Mouse (Mus musculus): ENCODE data around the gene Mfng.
A peak's percentile ranks its signal among the peaks of the same experiment; 100 is the strongest.

The Mfng gene

DNA sequence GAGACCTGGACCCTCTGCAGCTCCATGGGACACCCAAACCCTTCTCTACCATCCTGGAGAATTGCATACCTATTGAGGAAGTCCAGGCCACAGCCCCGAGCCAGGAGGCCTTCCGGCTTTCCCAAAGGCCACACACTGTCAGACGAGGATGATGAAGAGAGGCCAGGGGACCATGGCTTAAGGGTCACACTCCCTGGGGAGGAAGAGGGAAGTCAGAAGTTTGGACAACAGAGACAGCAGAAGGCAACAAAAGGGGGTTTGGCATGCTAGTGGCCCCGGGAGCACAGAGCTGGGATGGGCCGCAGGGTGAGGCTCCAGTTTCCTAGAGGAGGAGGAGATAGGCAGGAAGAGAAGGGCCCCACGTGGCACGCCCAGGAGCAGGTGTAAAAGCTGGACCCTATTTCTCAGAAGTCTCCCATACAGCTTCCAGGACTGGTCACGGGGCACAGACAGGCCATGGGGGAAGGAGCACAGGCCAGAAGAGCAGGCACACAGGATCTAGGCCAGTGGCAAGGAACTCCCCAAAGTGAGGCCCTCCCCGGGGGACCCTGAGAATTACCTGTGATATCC is 14.1 kb upstream of the Mfng start:
- DNase-seq (ENCODE audit: low spot score in 2 of 2), result no peak

DNA sequence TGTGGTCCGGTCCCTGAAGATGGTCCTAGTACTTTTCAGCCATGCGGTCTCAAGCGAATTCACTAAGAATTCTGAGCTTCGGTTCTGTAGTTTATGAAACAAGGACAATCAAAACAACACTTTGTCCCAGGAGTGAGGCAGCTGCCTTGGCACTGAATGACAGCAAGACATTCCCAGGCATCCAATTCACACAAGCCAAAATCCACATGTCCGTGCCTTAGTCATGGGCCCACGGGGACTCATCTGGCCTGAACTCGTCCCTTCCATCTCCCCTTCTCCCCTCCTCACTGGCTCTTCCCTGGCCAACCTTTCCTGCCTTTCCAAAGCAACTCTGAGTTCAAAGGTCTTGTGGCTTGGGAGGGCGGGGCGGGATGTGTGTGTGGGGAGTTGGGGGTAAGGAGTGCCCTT is 13.1 kb upstream of the Mfng start:
- no peak for DNase-seq (ENCODE audit: low spot score in 2 of 2)

DNA sequence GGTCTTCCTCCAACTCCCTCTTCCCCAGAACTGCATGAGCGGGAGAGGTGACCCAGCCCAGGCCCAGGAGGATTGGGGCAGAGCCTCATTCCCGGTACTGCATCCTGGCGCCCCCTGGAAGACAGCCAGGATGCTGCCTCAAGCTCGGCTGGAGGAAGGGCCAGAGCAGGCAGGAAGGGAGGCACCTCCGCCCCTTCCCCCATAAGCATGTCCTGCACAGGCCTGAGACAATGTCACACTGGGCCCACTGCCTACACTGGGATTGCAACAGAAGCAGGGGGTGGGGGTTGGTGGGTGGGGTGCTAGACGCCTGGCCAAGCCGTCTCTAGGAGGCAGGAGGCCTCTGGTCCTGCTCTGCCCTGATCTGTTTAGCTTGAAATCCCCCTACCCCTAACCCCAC is 12.7 kb upstream of the Mfng start:
- no peak for DNase-seq (ENCODE audit: low spot score in 2 of 2)

DNA sequence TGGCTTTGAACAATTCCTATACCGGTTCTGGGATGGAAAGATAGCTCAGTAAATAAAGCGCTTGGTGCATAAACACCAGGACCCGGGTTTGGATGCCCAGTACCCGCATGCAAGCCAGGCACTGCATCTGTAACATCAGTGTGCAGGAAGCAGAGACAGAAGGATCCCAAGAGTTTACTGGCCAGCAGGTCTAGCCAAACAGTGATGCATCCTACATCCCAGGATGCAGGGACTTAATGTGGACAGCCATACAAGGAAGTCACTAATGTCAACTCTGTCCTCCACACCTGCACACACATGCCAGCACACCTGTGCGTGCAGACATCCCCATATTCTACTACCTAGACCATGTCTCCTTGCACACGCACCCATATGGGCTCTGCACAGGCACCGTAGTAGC is 12.0 kb upstream of the Mfng start:
- DNase-seq (ENCODE audit: low spot score in 2 of 2), result no peak

DNA sequence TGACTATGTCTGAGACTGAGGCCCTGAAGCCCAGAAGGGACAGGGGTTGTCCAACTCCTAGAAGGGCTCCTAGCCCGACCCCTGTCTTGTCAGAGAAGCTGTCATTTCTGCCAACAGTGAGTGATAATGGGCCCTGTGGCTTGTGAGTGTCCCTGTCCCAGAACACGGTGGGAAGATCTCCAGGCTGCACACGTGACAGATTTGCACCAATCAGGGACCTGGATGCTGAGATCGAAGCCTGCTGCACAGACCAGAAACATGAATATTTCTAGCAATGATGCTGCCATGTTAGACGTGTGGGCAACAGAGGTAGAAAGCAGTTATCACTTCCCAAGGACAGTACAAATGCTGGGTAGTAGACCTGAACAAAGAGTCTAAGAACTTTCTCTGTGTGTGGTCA is 11.2 kb upstream of the Mfng start:
- DNase-seq (ENCODE audit: low spot score in 2 of 2), result no peak

DNA sequence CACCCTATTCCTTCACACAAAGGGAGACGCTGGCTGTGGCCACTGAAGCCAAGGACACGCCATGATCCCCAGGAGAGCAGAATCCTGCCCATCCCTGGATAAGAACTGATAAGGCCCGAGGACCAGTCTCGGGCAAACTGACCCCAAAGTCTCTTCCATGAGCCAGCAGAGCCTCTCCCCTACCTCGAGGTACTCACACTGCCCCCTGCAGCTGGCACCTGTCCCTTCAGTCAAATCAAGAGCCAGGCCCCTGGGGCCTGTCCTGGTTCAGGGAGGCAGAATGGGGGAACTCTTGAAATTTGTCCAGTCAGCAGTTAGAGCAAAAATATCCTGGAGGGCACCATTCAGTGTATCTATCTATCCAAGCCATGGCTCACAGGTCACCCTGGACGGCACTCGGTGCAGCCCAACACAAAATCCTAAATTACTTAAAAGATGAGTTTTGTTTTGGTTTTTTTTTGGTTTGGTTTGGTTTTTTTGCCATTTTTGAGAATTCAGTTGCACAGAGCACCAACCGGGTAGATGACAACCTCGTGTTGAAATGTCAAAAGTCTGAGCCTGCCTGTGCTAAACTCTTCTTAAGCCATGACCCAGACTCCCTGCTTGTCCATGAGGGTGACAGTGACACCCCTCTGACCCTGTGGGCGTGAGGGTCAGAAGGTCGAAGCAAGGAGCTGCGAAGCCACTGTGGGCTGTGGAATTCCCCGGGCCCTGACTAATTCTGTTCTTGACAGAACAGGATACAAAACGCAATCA is 9.3 kb upstream of the Mfng start:
- DNase-seq (ENCODE audit: low spot score in 2 of 2), result no peak

DNA sequence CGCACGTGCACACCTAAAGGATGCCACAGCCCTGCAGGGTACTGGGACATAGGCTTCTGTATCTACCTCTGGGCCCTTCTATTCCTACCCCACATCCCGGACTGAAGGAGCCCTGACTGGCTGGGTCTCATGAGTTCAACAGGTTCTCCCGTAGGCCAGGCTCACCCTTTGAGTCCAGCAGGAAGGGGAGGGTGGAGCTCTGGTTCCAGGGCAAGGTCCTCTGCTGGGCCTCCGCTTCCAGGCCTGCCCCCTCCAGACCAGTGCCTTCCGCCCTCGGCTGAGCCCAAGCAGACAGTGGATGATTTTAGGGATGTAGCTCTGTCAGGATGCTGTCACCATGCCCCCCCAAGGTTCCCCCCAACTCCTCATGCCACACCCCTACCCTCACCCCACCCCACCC is 7.6 kb upstream of the Mfng start:
- no peak for DNase-seq (ENCODE audit: low spot score in 2 of 2)

DNA sequence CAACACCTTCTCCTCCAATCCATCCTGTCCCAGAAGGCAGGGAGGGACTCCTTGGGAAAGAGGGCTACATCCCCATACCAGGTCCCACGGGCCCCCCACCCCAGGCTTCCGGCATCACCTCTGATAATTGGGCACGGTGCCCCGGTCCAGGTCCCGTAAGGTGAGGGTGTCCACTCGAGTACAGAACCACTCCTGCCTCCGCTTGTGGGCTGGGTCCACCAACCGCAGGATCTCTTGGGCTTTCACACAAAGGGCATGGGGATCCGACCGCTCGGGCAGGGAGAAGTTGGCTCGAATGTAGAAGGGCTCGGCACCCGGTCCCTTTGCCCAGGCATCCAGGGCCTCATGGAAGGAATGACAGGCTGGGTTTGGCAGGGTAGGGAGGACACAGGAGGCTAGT is 7.1 kb upstream of the Mfng start:
- no peak for DNase-seq (ENCODE audit: low spot score in 2 of 2)

DNA sequence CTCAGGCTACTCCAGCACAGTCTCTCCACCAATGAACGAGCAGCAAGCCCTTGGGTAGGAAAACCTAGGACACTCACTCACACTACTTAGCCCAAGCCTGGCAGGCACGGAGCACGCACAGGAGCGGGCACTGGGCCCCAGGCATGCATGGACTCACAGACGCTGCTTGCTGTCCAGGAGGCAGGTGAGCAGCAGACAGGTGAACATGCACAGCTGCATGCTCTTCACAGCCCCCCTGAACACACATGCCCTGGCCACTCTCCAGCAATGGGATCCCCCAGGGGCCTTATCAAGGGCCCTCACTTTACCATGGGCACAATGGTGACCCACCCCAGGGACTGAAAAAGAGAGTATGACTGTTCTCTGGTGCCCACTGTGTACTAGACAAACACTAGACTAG is 6.4 kb upstream of the Mfng start:
- DNase-seq (ENCODE audit: low spot score in 2 of 2), result no peak

DNA sequence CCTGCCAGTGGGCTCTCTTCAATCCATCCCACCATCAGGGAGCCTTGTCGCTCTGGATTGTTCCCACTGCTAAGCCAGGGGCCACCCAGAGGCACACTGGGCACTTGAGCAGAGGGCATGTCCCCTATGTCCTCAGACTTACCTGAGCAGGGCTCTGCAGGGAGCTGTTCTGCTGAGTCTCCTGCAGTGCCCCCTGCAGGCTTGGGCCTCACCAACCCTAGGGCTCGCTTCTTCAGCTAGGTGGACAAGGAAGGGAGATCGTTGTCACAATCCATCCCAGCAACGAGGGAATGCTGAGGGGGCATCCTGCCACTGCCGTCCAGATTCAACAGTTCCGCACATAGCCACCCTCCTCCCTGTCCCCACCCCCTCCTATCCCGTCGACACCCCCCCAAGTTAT is 6.0 kb upstream of the Mfng start:
- DNase-seq (ENCODE audit: low spot score in 2 of 2), result no peak

DNA sequence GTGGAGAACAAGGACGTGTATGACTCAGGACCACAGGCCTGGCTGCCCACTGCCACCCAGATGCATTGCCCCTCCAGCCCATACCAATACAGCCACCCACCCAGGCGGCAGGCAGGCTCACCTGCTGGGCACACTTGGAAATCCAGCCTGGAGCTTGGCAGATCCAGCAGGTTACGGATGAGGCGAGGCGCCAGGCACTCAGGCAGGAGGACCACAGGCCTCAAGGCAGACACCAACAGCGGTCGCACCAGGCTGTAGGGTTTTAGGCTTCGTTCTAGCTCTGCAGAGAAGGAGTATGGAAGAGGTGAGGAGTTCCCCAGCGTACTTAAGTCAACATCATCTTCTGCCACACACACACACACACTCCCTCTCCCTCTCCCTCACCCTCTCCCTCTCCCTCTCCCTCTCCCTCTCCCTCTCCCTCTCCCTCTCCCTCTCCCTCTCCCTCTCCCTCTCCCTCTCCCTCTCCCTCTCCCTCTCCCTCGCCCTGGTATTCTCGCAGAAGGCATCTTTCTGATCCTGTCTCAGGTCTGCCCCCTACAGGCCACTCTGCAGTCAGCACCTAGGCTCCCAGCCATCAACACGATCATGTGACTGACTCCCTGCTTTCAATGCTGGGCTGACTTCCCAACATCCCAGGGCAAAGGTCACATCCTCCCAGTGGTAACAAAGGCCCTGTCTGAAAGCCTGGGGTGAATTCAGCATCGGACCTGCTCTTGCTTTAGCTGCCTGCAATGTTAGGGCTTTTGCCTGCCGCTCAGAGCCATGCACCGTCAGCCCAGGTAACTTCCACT is 5.0 kb upstream of the Mfng start:
- peak; percentile 86 to 87 for DNase-seq (ENCODE audit: low spot score in 2 of 2)

DNA sequence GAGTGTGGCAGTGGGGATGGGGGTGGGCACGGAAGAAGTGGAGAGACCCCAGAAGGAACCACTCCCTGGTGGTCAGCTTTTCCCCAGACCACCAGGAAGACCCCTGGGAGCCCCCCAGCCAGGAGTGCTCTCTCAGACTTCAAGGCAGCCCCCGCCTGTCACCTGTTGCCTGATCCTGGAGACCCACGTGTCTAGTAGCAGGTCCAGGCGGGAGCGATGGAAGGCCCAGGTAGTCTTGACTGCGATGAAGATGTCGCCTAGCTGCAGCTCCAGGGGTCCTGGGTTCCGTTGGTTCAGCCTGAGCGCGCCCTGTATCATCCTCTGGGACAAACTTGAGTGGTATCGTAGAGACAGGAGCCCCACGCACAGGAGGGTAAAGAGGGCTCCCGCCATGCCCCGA is 419 bp downstream of the Mfng start:
- DNase-seq (ENCODE audit: low spot score in 2 of 2), result no peak

DNA sequence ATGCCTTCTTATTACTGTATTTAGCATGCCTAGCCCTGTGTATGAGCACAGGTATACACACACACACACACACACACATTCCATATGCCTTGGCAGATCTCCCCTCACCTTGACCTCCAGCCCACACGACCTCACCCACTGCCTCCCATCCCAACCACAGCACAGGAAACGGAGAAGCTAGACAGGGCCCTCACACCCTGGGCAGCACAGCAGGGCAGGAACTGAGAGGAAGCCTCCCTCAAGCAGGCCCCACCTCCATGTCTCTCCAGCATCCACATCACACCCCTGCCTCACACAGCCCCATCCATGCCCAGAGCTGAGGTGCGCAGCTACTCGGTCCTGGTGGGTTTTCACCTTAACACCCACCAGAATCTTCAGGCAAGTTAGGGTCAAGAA is 909 bp downstream of the Mfng start:
- no peak for DNase-seq (ENCODE audit: low spot score in 2 of 2)

DNA sequence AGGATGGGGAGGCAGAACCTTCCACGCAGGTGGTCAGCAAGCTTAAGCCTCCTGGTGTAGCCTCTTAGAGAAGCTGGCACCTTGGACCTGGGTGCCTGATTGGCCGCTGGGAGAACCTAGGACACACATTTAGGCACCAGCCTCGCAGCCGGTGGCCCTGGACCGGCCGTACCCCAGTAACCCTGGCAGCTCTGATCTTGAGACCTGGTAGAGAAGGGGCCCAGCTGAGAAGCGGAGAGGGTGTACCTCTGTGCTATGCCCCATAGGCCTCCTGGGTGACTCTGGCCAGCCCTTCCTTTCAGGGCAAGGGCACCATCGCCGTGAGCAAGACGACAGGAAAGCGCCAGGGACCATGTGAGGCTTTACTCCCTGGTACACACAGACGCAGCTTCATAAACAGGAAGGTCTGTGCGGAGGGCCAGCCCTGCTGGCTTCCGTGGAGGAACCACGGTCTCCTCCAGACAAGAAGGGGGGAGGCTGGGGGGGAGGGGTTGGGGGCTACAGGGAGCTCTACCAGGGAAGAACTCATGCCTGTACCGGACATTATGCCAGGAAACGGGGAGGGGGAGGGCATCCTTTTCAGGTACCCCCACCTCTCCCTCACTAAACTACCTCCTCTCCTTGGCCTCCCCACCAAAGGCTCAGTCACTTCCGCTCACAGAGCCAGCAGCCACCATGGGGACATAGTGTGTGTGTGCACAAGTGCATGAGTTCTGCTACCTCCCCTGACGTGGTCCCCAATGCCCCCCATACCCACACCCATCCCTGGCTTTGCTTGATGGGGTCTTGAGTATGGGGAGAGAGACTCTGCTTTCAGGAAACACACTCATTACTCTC is 1.5 kb downstream of the Mfng start:
- DNase-seq (ENCODE audit: low spot score in 2 of 2), result no peak

DNA sequence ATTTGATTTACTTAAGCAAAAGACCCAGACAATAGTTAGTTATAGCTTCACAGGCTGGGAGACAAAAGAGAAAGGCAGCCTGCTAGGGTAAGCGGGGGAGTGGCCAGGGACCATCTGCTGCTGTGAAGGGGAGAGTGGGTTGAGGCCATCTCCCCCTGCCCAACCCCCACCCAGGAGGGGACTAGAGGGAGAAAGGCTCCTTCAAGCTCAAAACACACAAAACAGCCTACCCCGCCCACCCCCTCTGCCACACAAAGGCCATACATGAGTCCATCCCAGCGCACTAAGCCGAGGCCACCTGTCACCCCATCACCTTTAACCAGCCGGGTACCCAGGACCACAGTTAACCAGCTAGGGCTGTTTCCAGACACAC is 2.3 kb downstream of the Mfng start:
- DNase-seq (ENCODE audit: low spot score in 2 of 2), result no peak

DNA sequence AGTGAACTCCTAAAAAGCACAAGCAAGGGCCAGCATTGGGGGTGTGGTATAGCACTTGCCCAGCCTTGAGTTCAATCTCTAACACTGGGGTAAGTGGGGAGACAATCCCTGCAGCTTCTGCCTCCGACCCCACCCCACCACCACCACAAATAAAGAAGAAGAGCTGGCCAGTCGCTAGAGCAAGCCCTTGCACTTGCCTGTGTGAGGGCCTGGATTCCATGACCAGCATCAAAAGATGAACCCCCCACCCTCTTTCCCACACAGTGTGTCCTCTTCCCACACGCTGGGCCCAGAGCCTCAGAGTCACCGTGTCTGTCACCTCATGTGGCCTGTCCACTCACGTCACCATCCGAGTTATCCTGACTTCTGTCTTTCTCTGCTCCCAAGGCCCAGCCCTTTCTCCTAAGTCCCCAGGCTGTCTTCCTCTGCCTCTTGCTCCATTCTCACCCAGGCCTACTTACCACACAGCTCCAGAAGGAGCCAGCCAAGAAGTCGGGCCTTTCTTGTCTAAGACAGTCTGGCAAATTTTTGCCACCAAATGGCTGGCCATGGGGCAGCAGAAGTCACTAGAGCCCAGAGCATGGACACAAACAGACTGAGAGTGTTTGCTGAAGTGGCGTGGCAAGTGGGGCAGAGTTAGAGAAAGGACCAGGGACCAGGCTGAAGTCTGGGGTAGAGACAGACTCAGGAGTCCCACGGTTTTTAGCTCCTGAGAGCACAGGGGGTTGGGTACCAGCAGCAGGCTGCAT is 2.9 kb downstream of the Mfng start:
- no peak for DNase-seq (ENCODE audit: low spot score in 2 of 2)

DNA sequence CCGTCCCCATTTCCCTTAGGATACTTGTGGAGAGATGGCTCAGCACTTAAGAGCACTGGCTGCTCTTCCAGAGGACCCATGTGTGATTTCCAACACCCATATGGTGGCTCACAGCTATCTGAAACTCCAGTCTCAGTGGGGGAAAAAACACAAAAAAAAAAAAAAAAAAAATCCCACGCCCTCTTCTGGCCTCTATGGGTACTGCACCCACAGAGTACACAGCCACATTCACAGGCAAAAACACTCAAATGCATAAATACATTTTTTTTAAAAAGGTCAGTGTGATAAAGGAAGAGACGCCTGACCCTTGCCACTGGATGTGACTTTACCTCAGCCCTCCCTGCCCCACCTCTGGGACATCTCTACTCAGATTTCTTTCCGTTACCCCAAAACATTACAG is 4.2 kb downstream of the Mfng start:
- no peak for DNase-seq (ENCODE audit: low spot score in 2 of 2)

DNA sequence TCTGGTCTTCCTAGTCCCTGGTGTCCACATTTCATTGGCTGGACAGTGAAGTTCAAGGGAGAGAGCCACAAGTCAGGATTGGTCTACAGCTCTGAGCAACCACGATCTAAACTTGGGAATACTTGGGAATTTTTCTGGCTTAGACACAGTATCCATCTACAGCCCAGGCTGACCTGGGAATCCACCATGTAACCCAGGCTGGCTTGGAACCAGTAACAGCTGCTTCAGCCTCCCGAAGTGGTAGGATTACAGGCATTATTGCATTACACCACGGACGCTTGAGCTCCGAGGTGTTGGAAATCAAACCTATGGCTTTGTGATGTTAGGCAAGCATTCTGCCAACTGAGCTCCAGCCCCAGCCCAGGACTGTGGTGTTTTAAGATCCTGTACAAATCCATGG is 9.6 kb downstream of the Mfng start:
- DNase-seq (ENCODE audit: low spot score in 2 of 2), result no peak

DNA sequence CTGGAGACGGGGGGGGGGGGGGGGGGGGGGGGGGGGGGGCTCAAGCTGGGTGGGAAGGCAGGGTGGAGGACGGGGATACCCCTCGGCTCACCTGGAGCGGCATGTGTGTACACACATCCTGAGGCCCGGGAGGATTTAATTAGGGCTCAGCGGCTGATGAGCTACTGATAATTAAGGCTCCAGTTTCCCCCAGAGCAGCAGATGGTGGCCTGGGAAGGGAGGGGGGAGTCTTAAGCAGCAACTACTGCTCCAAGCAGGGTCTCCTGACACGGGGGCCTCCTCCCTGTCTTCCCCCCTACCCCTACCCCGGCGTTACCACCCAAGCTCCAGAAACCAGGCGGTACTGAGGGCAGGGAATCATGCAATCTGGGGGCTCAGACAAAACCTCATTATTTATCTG is 10.1 kb downstream of the Mfng start:
- no peak for DNase-seq (ENCODE audit: low spot score in 2 of 2)

DNA sequence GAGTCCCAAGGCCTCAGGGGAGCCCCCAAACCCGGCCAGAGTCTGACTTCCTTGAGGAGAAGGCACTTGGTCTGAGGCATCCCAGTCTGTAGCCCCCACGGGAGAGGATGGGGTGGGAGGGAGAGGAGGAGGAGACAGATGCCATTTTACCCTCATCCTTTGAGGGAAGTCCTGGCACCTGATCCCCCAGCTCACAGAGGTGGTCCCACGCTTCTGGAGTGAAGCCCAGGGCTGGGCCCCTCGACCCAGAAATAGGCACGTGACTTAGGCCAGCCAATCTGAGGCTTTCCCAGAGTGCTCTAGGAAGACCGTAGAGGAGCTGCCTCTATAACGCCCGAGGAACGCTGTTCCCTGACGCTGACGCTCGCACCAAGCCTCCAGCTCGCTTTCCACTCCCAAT is 12.2 kb downstream of the Mfng start:
- no peak for DNase-seq (ENCODE audit: low spot score in 2 of 2)

DNA sequence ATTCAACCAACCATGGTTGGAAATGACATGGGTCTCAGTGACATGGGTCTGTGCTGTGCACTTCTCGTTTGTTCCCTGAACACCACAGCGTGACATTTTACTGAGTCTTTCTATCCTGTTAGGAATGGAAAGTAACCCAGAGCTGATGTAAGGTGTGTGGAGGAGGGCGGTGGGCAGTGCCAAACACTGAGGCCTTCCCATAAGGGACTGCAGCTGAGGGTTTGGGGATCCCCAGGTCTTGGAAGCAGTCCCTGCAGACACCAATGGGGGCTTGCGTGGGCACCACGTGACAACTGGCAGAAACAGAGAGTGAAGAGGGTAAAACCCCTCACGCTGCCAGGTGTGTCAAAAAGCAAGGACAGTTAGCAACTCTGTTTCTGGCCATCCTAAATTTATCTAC is 15.1 kb downstream of the Mfng start:
- DNase-seq (ENCODE audit: low spot score in 2 of 2), result no peak

Measured in frontal cortex, postnatal 14 days (tissue).